Mouse (Mus musculus) olfactory bulb, adult 2 months (tissue): ENCODE data around the gene Sectm1b. TPM values are rescaled to one million over a fixed set of nuclear protein-coding genes. Genes with fewer than 3 reads are reported as not detected.

Experiments used
- H3K27ac ChIP-seq: fragments of 200-500 bp; 2 replicates; pipeline ENCODE4 v1.5.1; 2012; ENCODE audit warnings: low read depth, low read length; ENCODE audit not compliant: insufficient read depth
- H3K4me1 ChIP-seq: fragments of 200-500 bp; 2 replicates; pipeline ENCODE4 v1.6.1; 2012; ENCODE audit warnings: low read length; ENCODE audit not compliant: control insufficient read depth, insufficient read depth
- H3K4me3 ChIP-seq: fragments of 200-500 bp; 2 replicates; pipeline ENCODE4 v1.5.1; 2012; ENCODE audit warnings: mild to moderate bottlenecking, low read depth, low read length, moderate library complexity; ENCODE audit not compliant: insufficient read depth
- CTCF ChIP-seq: fragments of 200-500 bp; IDR thresholded peaks from 2 replicates; pipeline ENCODE4 v1.5.1; 2012; ENCODE audit warnings: low read depth, mild to moderate bottlenecking, low read length, moderate library complexity; ENCODE audit not compliant: insufficient read depth
- POLR2A ChIP-seq: fragments of 200-500 bp; IDR thresholded peaks from 2 replicates; pipeline ENCODE4 v1.6.1; 2012; ENCODE audit warnings: mild to moderate bottlenecking, low read depth, low read length, moderate library complexity; ENCODE audit not compliant: insufficient read depth
- WGBS: fragments of 180-500 bp; shearing (Covaris S2); methylation state at CpG from one replicate; pipeline ENCODE4 v1.1.7; 2018; 5-methylcytosine and 5-hydroxymethylcytosine counted together
- polyA plus RNA-seq: library from polyadenylated mRNA; stranded (reverse); fragments of >200 nt; gene quantifications from 2 replicates; pipeline ENCODE4 v1.2.4, GENCODE M21; 2012; ENCODE audit warnings: low replicate concordance; ENCODE audit not compliant: missing spikeins, insufficient read depth, insufficient read length

Gene Sectm1b
- polyA plus RNA-seq, 1 experiment: not detected

DNA sequence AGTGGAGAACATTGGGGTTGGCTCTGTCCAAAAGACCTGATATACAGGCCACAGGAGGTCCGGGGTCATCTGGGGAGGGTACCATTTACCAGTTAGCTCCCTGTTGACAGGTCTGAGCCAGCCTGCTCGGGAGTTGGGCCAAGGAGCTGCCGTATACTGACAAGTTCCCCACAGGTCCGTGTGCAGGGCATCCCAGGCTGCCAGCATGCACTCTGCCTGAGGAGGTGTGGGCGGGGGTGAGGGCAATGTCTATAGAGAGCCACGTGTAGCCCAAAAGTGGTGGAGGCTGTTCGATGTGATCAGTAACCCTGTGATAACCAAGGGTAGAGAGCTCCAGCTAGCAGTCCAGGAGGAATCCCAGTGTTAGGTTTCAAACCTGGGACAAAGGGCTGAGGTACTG lies 36.4 kb upstream of the Sectm1b start:
- Histone ChIP-seq H3K27ac (no peak overlapping the region), H3K4me1 (no peaks in the 10 kb centered on the region), H3K4me3 (no peak overlapping the region)
- WGBS: 75% methylated on average over 7 of the region's 7 CpGs
- TF ChIP-seq POLR2A: no peak
- TF ChIP-seq CTCF: no peak

DNA sequence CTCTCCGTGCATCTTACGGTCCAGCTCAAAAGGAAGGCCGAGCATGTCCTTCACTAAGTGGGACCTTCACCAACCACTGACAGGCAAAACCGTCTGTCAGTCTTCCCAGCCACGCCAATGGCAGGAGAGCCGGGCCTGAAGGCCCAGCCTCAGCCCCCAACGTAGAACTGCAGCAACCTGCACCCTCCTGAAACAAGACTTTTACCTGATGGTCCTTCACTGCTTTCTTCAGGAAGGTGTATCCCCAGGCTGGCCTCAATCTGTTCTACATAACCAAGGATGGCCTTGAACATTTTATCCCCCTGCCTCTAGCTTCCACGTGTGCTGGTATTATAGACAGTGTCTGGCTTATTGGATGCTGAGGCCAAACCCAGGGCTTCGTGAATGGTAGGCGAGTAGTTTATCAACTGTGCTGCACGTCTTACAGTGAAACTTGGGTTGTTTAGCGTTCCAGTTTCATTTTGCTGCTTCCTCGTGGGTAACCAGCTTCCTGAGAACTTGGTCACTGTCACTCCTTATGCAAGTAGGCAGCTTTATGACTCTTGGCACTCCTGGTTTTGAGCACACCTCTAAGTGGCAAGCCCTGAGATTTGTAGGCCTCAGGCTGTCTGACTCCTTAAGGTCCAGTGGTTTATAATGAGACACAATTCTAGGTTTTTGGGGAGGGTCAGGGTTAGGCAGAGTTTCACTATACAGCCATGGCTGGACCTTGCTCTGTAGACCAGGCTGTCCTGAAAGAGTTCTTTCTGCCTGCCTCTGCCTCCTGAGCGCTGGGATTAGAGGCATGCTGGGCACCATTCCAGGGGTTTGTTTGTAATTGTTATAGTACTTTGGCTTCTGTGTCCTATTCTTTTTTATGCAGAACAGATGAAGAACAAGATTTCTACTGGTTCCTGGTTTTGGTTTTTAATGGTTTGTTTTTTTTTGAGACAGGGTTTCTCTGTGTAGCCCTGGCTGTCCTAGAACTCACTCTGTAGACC lies 29.5 kb upstream of the Sectm1b start:
- Histone ChIP-seq H3K4me1 (peaks cover 2% of the 10 kb centered on the region), H3K27ac (no peak overlapping the region), H3K4me3 (no peak overlapping the region)
- TF ChIP-seq CTCF (no peak), POLR2A (no peak)
- 94% methylated on average over 14 of the region's 14 CpGs for WGBS

DNA sequence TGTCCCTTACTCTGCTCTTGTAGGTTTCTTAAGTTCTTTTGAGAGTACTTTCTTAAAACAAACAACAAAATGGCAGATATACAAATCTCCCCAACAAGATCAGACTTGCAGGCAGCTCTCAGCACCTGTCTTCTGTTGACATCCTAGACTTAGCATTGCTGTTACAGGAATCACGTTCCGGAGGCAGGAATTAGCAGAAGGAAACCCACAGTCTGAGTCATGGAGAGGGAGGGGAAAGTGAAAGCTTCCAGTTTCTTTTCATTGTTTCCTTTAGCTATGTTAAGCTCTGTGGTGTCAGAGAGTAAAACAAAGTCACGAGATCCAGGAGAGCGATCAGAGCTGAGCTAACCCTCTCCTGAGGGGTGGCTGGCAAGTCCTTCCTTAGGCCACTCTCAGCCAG lies 27.6 kb upstream of the Sectm1b start:
- Histone ChIP-seq H3K27ac (peak overlapping the region; percentile 44; the same call in 1 of the 2 replicates), H3K4me3 (no peak overlapping the region), H3K4me1 (peaks cover 2% of the 10 kb centered on the region)
- no peak for TF ChIP-seq POLR2A
- TF ChIP-seq CTCF: no peak
- 29% methylated on average over 4 of the region's 4 CpGs for WGBS

DNA sequence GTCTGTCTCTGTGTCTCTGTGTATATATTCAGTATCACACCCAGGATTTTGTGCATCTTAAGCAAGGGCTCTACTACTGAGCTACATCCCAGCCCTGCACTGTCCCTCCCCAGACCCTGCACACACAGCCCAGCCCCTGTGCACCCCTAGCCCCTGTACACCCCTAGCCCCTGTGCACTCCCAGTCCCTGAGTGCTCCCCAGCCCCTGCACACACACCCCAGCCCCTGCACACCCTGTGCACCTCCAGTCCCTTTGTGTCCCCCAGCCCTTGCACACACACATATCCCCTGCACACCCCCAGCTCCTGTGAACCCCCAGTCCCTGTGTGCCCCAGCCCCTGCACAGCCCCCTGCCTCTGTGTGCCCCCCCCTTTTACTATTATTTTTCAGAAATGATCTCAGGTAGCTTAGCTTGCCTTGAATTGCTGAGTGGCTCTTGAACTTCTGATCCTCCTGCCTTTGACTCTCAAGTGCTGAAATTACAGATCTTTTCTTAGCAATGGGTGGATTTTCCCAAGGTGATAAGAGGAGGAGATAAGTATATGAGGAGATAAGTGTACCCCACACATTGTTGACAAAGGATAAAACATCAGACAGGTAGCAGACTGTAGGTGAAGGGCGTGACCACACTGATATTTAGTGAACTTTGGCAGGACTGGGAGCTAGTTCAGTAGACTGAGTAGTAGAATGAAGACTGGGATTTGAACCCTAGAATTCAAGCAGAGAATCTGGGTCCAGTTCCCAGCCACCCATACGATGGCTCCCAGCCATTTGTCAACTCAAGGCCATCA lies 26.6 kb upstream of the Sectm1b start:
- Histone ChIP-seq H3K4me3 (no peak overlapping the region), H3K27ac (no peak overlapping the region), H3K4me1 (peaks cover 2% of the 10 kb centered on the region)
- WGBS: 91% methylated on average over 2 of the region's 2 CpGs
- TF ChIP-seq CTCF (no peak), POLR2A (no peak)

DNA sequence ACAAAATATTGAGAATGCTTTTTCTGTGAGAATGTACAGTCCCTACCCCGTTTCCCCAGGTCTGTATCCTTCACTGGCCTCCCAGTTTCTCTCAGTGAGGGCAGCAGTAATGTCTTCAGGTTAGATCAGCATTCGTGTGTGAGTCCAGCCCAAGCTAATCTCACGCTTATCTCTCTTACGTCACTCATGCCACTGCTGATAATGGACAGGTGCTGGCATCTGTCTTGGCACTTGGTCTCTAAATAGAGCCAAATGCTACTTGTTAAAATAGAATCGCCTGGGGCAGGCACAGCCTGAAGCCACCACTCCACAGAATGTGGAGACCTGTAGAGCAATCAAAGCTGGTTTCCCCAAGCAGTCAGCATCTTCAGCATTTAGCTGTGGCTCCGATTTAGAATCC lies 25.6 kb upstream of the Sectm1b start:
- H3K27ac ChIP-seq: no peak overlapping the region
- WGBS: 89% methylated on average over 6 of the region's 6 CpGs
- TF ChIP-seq CTCF (no peak), POLR2A (no peak)

DNA sequence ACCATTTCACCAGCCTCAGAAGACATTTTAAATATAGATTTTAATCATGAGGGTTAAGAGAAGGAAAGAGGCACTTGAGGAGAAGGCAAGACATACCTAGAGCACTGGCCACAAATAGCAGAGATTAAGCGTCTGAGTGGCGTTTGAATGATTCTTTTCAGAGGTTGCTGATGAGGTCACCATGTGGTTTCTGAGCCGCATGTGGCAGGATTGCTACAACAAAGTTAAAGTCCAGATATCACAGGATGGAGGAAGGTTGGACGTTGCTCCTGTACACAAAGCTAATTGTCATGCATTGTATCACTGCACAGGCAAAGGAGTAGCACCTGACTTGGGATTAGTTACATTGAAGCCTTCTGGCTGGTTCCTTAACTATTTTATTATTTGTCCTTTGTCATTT lies 22.9 kb upstream of the Sectm1b start:
- 67% methylated on average over 4 of the region's 4 CpGs for WGBS
- no peak overlapping the region for H3K4me3 ChIP-seq

More for the DNA sequence above, 25.6 kb upstream of the Sectm1b start:
- H3K4me1 ChIP-seq: peaks cover 2% of the 10 kb centered on the region
- H3K4me3 ChIP-seq: no peak overlapping the region

DNA sequence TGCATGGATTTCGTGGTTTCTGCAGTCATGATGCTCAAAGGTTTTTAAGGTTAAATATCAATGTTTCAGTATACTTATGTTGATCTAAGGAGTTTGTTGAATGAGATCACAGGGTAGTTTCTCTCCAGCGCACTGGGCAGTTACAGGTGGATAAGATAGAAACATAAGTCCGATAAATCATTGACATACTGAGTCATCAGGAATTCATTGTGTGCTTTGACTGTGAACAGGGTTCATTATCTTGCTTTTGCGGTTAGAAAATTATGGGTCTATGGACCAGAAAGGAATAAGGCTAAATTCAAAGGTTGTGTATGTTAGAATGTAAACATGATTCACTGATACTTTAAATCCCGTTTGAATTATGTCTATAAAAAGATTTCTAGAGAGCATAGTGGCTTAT lies 21.8 kb upstream of the Sectm1b start:
- peaks cover 3% of the 10 kb centered on the region; the same call in 1 of the 2 replicates for H3K4me1 ChIP-seq
- 51% methylated on average over 5 of the region's 5 CpGs for WGBS
- no peak overlapping the region for H3K4me3 ChIP-seq
- no peak overlapping the region for H3K27ac ChIP-seq
- no peak for TF ChIP-seq POLR2A
- TF ChIP-seq CTCF: no peak

More for the DNA sequence above, 22.9 kb upstream of the Sectm1b start:
- no peak overlapping the region for H3K27ac ChIP-seq
- peaks cover 5% of the 10 kb centered on the region for H3K4me1 ChIP-seq
- TF ChIP-seq CTCF: no peak
- no peak for TF ChIP-seq POLR2A

DNA sequence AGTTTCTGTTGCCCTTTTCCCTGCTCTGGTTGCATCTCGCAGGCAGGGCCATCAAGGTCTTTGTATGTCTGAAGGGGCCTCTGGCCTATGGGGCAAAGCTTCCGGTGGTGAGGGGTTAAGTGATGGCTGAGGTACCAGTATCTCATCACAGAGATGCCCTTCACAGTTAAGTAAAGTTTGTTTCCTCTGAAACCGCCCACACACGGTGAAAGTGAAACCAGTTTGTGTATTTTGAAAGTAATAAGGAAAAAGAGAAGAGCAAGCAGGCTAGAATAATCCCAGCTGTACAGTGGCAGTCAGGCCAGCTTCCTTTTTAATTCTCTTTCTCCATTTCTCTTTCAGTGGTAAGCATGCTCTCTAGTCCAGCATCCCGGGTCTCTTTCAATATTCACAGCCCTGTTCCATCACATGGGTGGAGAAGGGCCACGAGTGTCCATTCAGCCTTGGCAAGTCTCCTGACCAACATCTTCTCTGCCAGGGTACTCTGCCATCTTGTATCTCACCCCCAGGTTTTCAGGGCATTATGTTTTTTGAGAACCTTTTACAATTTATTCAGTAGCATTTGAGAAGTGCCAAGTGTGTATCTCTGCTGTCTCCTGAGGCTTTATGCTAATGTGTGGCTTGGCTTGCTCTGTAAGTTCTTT lies 19.6 kb upstream of the Sectm1b start:
- H3K4me3 ChIP-seq: no peak overlapping the region
- 62% methylated on average over 6 of the region's 6 CpGs for WGBS
- H3K4me1 ChIP-seq: peaks cover 3% of the 10 kb centered on the region; the same call in 1 of the 2 replicates
- no peak overlapping the region for H3K27ac ChIP-seq
- TF ChIP-seq CTCF (no peak), POLR2A (no peak)
